Mouse (Mus musculus) liver, embryonic 14.5 days (tissue): ENCODE results near the gene Olfr155. TPM values are rescaled to one million over a fixed set of nuclear protein-coding genes. Genes with fewer than 3 reads are reported as not detected.

Source experiments
- ATAC-seq: fragments of 200-750 bp; cut with Nextera tagmentation; 2 replicates; pipeline ENCODE4 v1.8.0; 2017; ENCODE audit warnings: moderate number of reproducible peaks, mild to moderate bottlenecking, moderate library complexity; ENCODE audit not compliant: insufficient read depth
- DNase-seq, 3 experiments: peaks; one replicate each; pipeline ENCODE4 v3.0.0-alpha.2; 2012 to 2013; ENCODE audit warnings: low read depth in 3 of 3, low spot score in 3 of 3
- H3K27ac ChIP-seq: fragments of 300-500 bp; sonication (generic); 2 replicates; pipeline ENCODE4 v1.5.1; 2014; ENCODE audit warnings: moderate library complexity, mild to moderate bottlenecking, control low read depth, inconsistent platforms
- H3K27me3 ChIP-seq: fragments of 300-500 bp; sonication (generic); 2 replicates; pipeline ENCODE4 v1.6.1; 2014; ENCODE audit warnings: mild to moderate bottlenecking, low read length, moderate library complexity; ENCODE audit not compliant: control insufficient read depth, insufficient read depth
- H3K36me3 ChIP-seq: fragments of 300-500 bp; sonication (generic); replicated peaks from 2 replicates; pipeline ENCODE4 v1.6.1; 2014; ENCODE audit warnings: low read depth; ENCODE audit not compliant: control insufficient read depth, insufficient read depth
- H3K4me1 ChIP-seq, 2 experiments: fragments of 200-500 bp in 1 of 2; fragments of 300-500 bp in 1 of 2; sonication (generic) in 1 of 2; replicated peaks; 2 replicates each; pipeline ENCODE4 v1.6.1; 2012 to 2014; ENCODE audit warnings: antibody characterized with exemption in 1 of 2, inconsistent platforms in 1 of 2, low read length in 1 of 2; ENCODE audit not compliant: control insufficient read depth in 2 of 2, insufficient read depth in 2 of 2
- H3K4me2 ChIP-seq: fragments of 300-500 bp; sonication (generic); 2 replicates; pipeline ENCODE4 v1.6.1; 2014; ENCODE audit warnings: low read depth, mild to moderate bottlenecking, control low read depth, moderate library complexity
- H3K4me3 ChIP-seq, 2 experiments: fragments of 200-500 bp in 1 of 2; fragments of 300-500 bp in 1 of 2; sonication (generic) in 1 of 2; 2 replicates each; pipeline ENCODE4 v1.5.1; 2012 to 2014; ENCODE audit warnings: low read depth in 2 of 2, low read length in 2 of 2, mild to moderate bottlenecking in 2 of 2, control low read depth in 1 of 2, inconsistent platforms in 1 of 2, moderate library complexity in 1 of 2; ENCODE audit not compliant: insufficient read depth in 1 of 2
- H3K9ac ChIP-seq: fragments of 300-500 bp; sonication (generic); replicated peaks from 2 replicates; pipeline ENCODE4 v1.6.1; 2014; ENCODE audit warnings: mild to moderate bottlenecking, control low read depth, moderate library complexity
- H3K9me3 ChIP-seq: fragments of 300-500 bp; sonication (generic); 2 replicates; pipeline ENCODE4 v1.6.1; 2016; ENCODE audit warnings: low read length, mixed read lengths; ENCODE audit not compliant: control insufficient read depth
- CTCF ChIP-seq: IDR thresholded peaks from 2 replicates; pipeline ENCODE4 v1.5.1; 2016; ENCODE audit warnings: antibody characterized with exemption, low read depth, control low read depth
- EP300 ChIP-seq: IDR thresholded peaks from 2 replicates; pipeline ENCODE4 v1.6.1; 2016; ENCODE audit warnings: antibody characterized with exemption, low read depth
- WGBS: fragments of 180-500 bp; shearing (Covaris S2); extraction: QIAGEN DNeasy Blood & Tissue Kit; methylation state at CpG from one replicate; pipeline ENCODE4 v1.1.7; 2014; ENCODE audit not compliant: insufficient replicate concordance; 5-methylcytosine and 5-hydroxymethylcytosine counted together
- polyA plus RNA-seq, 2 experiments: library from polyadenylated mRNA; depleted of rRNA in 1 of 2; stranded (reverse) in 1 of 2; unstranded in 1 of 2; fragments of >200 nt; fragmentation: Nextera tagmentation in 1 of 2; extraction: Ambion mirVana in 1 of 2; gene quantifications; 2 replicates each; pipeline versions ENCODE4 v1.2.1 to v1.2.3; 2012 to 2014

Olfr155 gene
- polyA plus RNA-seq, 2 experiments, result not detected

GRCm38 (mm10) chr4:43833752-43834151, 17.6 kb upstream of the Olfr155 start:
- 52% methylated on average over 5 of the region's 5 CpGs for WGBS

DNA sequence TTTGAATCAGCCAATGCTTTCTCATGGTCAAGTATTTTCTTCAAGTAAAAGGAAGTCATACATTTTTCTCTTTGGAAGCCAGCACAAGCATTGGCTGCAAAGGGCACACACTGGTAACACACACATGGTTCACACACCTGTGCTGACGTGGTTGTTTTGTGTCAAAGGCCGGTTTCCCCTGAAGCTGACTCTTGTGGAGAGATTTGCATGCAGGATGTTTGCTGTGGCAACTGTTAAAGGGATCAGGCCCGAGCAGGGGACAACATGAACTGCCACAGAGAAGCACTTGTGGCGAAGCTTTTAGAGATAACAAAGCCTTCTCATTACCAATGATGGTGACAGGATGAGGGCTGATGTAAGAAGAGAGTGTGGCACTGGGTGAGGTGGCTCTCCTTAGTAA, 16.6 kb upstream of the Olfr155 start:
- no peak overlapping the region for H3K4me3 ChIP-seq
- 20% methylated on average over 4 of the region's 4 CpGs for WGBS
- no peak overlapping the region for H3K27ac ChIP-seq
- no peaks in the 10 kb centered on the region for H3K9me3 ChIP-seq
- no peak overlapping the region for H3K9ac ChIP-seq
- H3K27me3 ChIP-seq, result no peaks in the 10 kb centered on the region
- no peak overlapping the region for H3K4me2 ChIP-seq
- ATAC-seq (no peak), DNase-seq (no peak)
- no peaks in the 10 kb centered on the region for H3K4me1 ChIP-seq
- TF ChIP-seq EP300 (no peak), CTCF (no peak)
- no peaks in the 10 kb centered on the region for H3K36me3 ChIP-seq

More at GRCm38 (mm10) chr4:43833752-43834151, 17.6 kb upstream of the Olfr155 start:
- Histone ChIP-seq H3K27me3 (no peaks in the 10 kb centered on the region), H3K36me3 (no peaks in the 10 kb centered on the region), H3K4me1 (no peaks in the 10 kb centered on the region), H3K9me3 (no peaks in the 10 kb centered on the region), H3K27ac (no peak overlapping the region), H3K4me2 (no peak overlapping the region), H3K4me3 (no peak overlapping the region), H3K9ac (no peak overlapping the region)
- no peak for TF ChIP-seq CTCF
- TF ChIP-seq EP300, result no peak
- ATAC-seq (no peak), DNase-seq (no peak)

- WGBS, result 52% methylated on average over 3 of the region's 3 CpGs
- ATAC-seq (no peak), DNase-seq (no peak)
- no peak for TF ChIP-seq CTCF
- no peak for TF ChIP-seq EP300
- no peaks in the 10 kb centered on the region for H3K4me1 ChIP-seq
- H3K27ac ChIP-seq, result no peak overlapping the region
- H3K27me3 ChIP-seq, result no peaks in the 10 kb centered on the region
- no peaks in the 10 kb centered on the region for H3K36me3 ChIP-seq
- no peak overlapping the region for H3K4me3 ChIP-seq
- H3K9me3 ChIP-seq, result no peaks in the 10 kb centered on the region
- H3K4me2 ChIP-seq, result no peak overlapping the region
- H3K9ac ChIP-seq, result no peak overlapping the region
Observed at GRCm38 (mm10) chr4:43838326-43838725, 13.0 kb upstream of the Olfr155 start.

GRCm38 (mm10) chr4:43840101-43840500, 11.3 kb upstream of the Olfr155 start, which contains the start of gene Olfr157:
TSS of gene Olfr157 (minus strand) at chr4:43840201.
- Histone ChIP-seq H3K4me2 (no peak within 1 kb of the TSS), H3K36me3 (no peaks in the 10 kb centered on the region), H3K9me3 (no peaks in the 10 kb centered on the region), H3K27me3 (no peaks in the 10 kb centered on the region), H3K9ac (no peak within 1 kb of the TSS), H3K4me1 (no peaks in the 10 kb centered on the region), H3K4me3 (no peak within 1 kb of the TSS), H3K27ac (no peak within 1 kb of the TSS)
- TF ChIP-seq EP300 (no peak), CTCF (no peak)
- DNase-seq, result no peak
- ATAC-seq, result no peak
- 47% methylated on average over 1 of the region's 1 CpGs for WGBS

DNA sequence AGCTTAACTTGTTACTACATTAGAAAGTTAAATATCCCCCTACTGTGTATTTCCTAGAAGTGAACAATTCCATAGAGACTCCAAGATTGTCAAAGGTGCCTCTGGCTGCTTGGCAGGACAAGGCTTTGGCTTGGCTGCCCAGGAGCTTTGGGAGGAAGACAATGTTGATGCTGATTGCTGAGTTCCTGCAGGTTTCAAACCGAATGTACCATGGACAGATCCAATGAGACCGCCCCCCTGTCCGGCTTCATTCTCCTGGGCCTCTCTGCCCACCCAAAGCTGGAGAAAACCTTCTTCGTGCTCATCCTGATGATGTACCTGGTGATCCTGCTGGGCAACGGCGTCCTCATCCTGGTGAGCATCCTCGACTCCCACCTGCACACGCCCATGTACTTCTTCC, 2.7 kb downstream of the Olfr155 start:
- Histone ChIP-seq H3K4me3 (no peak overlapping the region), H3K36me3 (no peaks in the 10 kb centered on the region), H3K27ac (no peak overlapping the region), H3K9me3 (no peaks in the 10 kb centered on the region), H3K4me2 (no peak overlapping the region), H3K9ac (no peak overlapping the region), H3K27me3 (no peaks in the 10 kb centered on the region), H3K4me1 (no peaks in the 10 kb centered on the region)
- ATAC-seq (no peak), DNase-seq (no peak)
- 54% methylated on average over 8 of the region's 8 CpGs for WGBS
- TF ChIP-seq CTCF (no peak), EP300 (no peak)
